Mouse (Mus musculus) spleen, adult 18-20 months (tissue): ENCODE results near the gene Ube2d3.
A peak's percentile ranks its signal among the peaks of the same experiment; 100 is the strongest.
"Not testable (repeated sequence)": the region's sequence is repeated elsewhere in the genome, so short reads cannot be mapped to it uniquely, and the experiment has no call there.

Experiments
- DNase-seq, 2 experiments: peaks; one replicate each; pipeline ENCODE4 v3.0.0; 2022; ENCODE audit warnings: mixed read lengths in 2 of 2

Ube2d3 gene

DNA sequence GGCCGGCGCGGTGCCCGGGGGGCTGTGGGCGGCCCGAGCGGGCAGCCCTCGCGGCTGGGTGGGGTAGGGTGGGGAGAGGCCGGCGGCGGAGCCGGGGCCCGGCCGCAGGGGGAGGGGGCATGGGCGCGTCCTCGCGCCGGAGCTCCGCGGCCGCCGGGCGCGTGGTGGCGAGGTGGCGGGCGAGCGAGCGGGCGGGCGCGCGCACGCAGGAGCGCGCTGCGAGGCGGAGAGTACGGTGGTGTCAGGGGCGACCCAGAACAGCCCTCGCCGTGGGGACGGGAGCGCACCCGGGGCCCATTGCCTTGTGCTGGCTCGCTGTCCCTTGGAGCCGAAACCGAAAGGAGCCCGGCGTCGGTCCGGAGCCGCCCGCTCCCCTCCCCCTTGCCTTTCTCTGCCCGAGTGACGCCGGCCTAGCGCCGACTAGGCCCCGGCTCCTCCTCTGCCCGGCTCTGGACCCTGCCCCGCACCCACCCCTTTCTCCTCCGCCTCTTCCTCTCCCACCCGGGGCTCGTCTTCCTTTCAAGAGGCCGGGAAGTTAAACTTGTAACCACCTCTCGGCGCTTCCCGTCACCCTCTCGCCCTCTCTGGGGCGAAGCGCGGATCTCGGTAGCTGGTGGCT, 1.1 kb downstream of the Ube2d3 start:
- DNase-seq, result peak; percentile 85

- no peak for DNase-seq
Measured at GRCm38 (mm10) chr3:135439651-135440050, 1.7 kb downstream of the Ube2d3 start.

GRCm38 (mm10) chr3:135440221-135440620, 2.3 kb downstream of the Ube2d3 start:
- peak; percentile 26 to 40 for DNase-seq

DNA sequence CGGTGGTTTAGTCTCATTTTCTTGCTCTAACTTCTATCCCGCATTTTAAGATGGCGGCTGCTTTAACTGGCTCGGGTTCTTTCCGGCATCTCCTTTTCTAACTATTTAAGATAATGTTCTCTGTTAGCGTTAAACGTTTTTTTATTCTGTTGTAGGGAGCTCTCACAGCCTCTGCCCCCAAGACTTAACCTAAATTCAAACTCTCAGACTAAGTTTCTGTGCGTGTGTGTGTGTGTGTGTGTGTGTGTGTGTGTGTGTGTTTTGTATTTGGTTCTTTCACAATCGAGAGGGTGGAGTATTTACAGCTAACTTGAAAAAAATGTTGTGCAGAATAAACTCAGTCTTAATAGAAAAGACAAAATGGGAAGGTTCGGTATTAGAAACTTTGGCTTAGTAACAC, 2.7 kb downstream of the Ube2d3 start:
- no peak for DNase-seq

DNA sequence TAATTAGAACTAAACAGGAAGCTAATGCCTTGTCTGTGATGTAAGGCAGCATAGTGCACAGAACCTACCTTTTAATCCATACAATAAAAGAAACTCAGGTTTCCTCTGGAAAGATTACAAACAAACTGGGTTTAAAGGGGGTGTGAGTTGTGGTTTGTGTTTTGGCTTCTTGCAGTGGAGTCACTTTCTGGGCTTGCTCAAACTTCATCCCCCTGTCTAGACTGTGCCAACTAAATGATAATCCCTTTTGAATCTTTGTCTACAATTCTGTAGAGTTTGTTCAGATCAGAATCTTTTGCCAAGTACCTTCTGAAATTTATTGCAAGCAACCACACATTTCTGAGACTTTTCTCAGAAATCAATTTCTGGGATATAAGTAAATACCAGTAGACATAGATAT, 7.0 kb downstream of the Ube2d3 start:
- DNase-seq, result no peak

GRCm38 (mm10) chr3:135458981-135459380, 21.0 kb downstream of the Ube2d3 start:
- DNase-seq, result no peak

DNA sequence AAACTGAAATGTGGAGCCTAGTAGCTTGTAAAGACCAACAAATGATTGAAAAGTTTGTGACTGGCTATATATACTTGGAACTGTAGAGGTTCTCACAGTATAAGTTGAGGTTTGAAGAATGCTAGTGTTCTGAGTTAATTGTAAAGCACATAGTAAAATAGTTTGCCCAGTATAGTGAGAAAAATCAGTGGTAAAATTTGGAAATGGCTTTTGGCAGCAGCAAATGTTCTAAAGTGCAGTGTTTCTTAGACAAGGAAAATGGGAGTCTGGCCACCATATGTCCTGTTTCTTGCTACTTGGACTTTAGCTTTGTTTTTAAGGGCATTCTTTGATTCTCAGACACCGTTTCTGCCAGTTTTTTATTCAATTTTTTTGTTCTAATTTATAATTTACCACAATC, 30.5 kb downstream of the Ube2d3 start:
- DNase-seq, result no peak

DNA sequence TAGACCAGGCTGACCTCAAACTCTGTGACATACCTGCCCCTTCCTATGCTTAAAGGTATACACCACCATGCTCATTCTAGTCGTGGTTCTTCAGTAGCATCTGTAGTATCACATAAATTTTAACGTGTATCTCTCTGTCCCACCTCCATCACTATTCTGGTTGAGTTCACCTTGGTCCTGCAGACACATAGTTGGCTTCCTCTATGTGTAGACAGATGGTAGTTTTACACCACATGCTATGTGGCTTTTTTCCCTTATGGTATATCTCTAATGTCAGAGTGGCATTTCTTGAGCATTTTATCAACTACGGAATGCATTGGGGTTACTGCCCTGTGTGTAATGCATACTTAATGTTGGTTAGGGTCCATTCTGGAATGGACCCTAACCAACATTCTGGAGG, 31.2 kb downstream of the Ube2d3 start:
- DNase-seq, result no peak

DNA sequence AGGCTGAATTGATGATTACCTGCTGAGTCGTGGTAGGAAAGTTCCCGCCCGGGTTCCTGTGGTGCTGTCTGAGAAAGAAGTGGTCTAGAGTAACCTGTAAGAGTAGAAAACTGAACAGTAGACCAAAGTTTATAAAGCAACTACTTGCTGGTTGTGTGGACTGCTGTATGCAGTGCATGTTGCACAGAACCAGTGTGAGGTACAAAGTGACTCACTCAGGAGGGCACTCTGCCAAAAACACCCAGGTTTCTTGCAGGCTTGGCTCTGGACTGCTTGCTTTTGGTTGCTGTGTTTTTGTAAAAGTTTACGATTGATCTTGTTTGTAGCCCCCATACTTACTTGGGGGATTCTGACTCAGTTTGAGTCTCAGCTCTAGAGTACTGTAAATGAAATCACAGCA, 32.0 kb downstream of the Ube2d3 start:
- DNase-seq, result no peak

GRCm38 (mm10) chr3:135470823-135471222, 32.9 kb downstream of the Ube2d3 start:
- no peak for DNase-seq

GRCm38 (mm10) chr3:135475025-135475424, 37.1 kb downstream of the Ube2d3 start:
- DNase-seq, result no peak

DNA sequence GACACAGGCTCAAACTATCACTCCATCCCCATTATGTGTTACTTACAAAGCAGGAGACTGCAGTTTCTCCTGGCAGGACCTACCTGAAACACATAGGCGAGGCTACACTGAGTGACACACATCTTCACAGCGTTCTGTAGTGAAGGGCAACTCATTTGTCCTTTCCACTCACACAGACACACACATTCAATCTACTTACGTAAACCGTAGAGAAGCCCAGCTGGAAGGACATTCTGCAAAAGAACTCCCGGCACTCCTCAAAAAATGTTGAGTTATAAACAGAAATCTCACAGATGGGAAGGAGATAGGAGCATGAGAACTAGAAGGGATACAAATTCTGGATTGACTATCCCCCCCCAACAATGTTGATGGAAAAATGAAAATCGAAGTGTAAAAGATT, 38.3 kb downstream of the Ube2d3 start:
- DNase-seq, result no peak

GRCm38 (mm10) chr3:135476977-135477376, 39.0 kb downstream of the Ube2d3 start:
- no peak for DNase-seq

GRCm38 (mm10) chr3:135479090-135479489, 41.1 kb downstream of the Ube2d3 start:
- not testable (repeated sequence) for DNase-seq

DNA sequence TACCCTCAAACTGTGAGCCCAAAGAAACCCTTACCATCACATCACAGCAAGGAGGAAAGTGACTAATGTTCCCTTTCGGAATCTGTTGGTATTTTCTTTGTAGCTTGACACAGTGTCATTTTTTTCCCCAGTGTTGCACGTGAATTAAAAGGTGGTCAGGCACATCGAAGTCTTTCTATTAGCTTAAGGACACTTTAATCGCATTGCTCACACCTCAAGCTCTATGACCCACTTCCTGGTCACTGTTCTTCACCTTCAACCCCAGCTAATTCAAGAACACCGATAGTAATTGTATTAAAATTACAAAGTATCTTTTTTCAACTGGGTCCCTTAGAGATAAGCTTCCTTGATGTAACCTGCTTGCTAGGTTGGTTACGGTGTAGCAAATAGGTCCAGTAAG, 42.8 kb downstream of the Ube2d3 start:
- DNase-seq, result no peak

DNA sequence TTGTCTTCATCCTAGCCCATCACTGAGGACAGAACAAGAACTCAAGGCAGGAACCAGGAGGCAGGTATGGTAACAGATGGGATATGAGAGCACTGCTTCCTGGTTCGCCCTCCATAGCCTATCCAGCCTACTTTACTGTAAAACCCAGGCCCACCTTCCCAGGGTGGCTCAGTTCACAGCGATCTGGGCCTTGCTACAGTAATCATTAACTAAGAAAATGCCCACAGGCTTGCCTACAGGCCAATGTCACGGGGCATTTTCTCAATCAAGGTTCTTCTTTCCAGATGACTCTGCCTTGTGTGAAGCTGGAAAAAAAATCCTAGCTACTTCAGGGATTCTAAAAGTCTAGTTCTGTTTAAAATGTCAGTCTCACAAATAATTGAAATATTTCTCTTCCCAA, 43.7 kb downstream of the Ube2d3 start:
- DNase-seq, result no peak

DNA sequence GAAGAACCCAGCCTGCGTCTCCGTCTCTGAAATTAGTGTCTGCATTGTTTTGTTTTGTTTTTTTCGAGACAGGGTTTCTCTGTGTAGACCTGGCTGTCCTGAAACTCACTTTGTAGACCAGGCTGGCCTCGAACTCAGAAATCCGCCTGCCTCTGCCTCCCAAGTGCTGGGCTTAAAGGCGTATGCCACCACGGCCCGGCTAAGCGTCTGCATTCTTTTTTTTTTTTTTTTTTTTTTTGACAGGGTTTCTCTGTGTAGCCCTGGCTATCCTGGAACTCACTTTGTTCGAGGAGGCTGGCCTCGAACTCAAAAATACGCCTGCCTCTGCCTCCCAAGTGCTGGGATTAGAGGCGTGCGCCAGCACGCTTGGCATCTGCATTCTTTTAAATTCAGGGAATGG, 46.7 kb downstream of the Ube2d3 start:
- not testable (repeated sequence) for DNase-seq

GRCm38 (mm10) chr3:135485128-135485899, 47.4 kb downstream of the Ube2d3 start, which contains the start of gene Manba:
Gene Manba (plus strand): TSS chr3:135485611.
- DNase-seq, result peak; percentile 68 to 81

DNA sequence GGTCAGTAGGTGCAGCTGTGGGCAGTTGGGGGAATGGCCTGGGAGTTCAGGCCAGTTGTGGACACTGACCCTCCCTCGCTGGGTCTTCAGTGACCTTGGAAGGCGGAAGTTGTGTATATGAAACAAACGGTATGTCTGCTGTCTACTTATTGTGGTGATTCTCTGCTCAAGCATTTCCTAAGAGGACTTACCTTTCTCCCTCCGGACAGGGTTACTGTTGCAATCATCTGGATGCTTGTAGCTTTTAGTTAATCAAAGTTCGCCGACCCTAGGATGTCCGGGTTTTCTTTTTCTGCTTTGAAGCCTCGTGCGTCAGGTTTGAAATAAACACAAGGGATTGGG, 47.9 kb downstream of the Ube2d3 start:
- DNase-seq, result no peak

DNA sequence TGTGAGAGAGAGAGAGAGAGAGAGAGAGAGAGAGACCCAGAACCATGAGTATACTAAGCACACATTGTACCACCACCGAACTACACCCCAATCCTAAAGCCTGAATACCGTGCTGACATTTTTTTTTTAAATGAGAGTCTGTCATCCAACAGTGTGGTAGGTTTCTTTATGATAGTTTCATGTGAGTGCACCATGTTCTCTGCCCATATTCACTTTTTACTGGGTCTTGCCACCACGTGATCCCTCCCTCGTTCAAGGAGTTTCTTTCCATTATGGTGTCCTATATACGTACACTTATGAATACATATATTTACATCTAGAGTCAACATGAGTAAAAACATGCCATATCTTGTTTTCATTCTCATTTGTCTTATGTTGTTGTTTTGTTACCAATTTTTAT, 48.4 kb downstream of the Ube2d3 start:
- no peak for DNase-seq

DNA sequence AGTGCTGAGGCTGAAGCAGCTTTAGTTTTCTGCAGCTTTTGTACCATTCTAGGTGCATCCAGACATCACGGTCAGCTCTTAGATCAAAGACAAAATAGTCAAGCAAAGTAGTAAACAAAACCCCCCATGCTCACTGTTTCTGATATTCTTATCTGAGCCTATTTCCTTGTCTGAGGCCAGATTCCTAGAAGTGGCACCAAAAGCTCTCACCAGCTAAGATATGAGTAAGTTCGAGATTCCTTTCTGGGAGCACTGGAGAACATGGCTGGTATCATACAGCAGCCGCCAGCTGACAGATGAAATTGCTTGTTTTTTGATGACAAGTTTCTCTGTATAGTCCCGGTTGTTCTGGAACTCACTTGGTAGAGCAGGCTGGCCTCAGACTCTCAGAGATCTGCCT, 49.9 kb downstream of the Ube2d3 start:
- no peak for DNase-seq

GRCm38 (mm10) chr3:135489865-135490520, 52.0 kb downstream of the Ube2d3 start:
- DNase-seq, result no peak

DNA sequence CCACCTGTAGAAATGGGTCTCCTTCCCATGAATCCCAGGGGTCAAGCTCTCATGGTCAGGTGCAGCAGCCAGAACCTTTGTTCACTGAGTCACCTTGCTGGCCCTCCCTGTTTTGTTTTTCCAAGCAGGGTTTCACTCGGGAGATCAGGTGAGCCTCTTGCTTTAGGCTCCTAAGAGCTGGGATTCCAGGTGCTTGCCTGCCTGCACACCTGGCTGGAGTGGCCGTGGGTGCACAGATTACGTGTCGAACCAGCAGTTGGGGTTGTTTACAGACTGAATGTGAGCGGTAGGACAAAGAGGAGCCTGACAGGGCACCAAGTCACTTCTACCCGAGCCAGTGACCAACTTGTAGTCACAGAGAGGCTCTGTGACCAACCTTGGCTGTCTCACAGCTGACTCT, 53.2 kb downstream of the Ube2d3 start:
- no peak for DNase-seq

DNA sequence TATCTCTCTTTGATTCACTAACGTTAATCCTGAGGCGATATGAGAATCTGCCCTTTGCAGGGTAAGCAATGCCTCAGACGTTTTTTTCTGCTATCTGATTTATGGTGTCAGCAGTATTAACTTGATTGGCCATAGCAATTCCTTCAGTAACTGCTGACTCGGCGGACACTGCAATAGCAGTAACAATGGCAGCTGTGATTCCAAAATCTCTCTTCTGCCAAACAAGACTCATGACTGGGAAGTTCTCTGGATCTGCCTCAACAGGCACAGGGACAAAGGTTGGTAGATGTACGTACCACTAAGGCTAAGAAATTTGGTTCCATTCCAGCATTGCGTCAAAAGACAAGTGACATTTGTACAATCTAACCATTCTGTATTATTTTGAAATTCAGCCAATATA, 55.4 kb downstream of the Ube2d3 start:
- not testable (repeated sequence) for DNase-seq
